Comparison of ENCODE assay signal across 16 mouse cellular contexts in the genomic region with DNA sequence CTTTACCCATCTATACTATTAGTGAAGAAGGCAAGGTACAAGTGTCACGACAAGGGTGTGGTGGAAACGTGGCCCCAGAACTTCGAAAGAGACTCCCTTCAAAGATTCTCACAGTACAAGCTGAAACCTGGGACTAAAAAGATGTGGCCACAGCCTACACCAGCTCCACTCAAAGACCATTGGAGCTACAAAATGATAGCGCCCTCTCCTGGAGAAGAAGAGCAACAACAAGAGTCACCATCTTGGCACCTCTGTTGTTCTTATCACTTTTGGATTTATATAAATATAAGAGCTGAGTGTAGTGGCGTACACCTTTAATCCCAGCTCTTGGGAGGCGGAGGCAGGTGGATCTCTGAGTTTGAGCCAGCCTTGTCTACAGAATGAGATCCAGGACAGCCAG. TPM values are rescaled to one million over a fixed set of nuclear protein-coding genes. Genes with fewer than 3 reads are reported as not detected.
DNase-seq lines count a peak whose midpoint lies in the region; ATAC-seq and TF ChIP-seq lines count a peak whose summit lies in the region.
"Had no signal": no experiment of that assay in that cellular context is flagged by ENCODE, and none has a peak within 500 bp of the region (broad histone marks: within the 10 kb centered on the region; RNA-seq: fewer than 3 reads in every experiment).

No protein-coding gene starts in this region.

- no peak overlapping the region for H3K4me3 ChIP-seq in kidney, postnatal 0 days (replicated peaks; ENCODE audit: low read depth, low read length)
- H3K4me3 ChIP-seq in ES-Bruce4 (ENCODE audit: low read depth, low read length) = no peak overlapping the region
- H3K4me3 ChIP-seq: kidney, embryonic 15.5 days; limb, embryonic 15.5 days; megakaryocyte, embryonic 14.5 days; neural tube, embryonic 13.5 days had no signal

- no peak for TF ChIP-seq POLR2A in ES-Bruce4 (IDR thresholded peaks at IDR 0.05; ENCODE audit: insufficient read depth, low read length)

- no peak overlapping the region for H3K27ac ChIP-seq in kidney, postnatal 0 days
- no peak overlapping the region for H3K27ac ChIP-seq in ES-Bruce4 (ENCODE audit: insufficient read depth, low read length)
- H3K27ac ChIP-seq: kidney, embryonic 15.5 days; limb, embryonic 15.5 days; neural tube, embryonic 13.5 days had no signal

- H3K4me2 ChIP-seq in kidney, postnatal 0 days (ENCODE audit: low read length) = no peak overlapping the region
- H3K4me2 ChIP-seq: kidney, embryonic 15.5 days; limb, embryonic 15.5 days; neural tube, embryonic 13.5 days had no signal

- H3K9ac ChIP-seq in kidney, postnatal 0 days (ENCODE audit: low read depth, low read length) = no peak overlapping the region
- no peak overlapping the region for H3K9ac ChIP-seq in ES-Bruce4 (ENCODE audit: low read depth, poor library complexity, severe bottlenecking)
- H3K9ac ChIP-seq: kidney, embryonic 15.5 days; limb, embryonic 15.5 days; neural tube, embryonic 13.5 days had no signal

- TF ChIP-seq EP300 in ES-Bruce4 (IDR thresholded peaks at IDR 0.05; ENCODE audit: insufficient read depth, low read depth, low read length) = no peak

- TF ChIP-seq CTCF in kidney, postnatal 0 days (IDR thresholded peaks at IDR 0.05; ENCODE audit: low read depth) = peak; percentile 66
- peak; percentile 7 for TF ChIP-seq CTCF in ES-Bruce4 (IDR thresholded peaks at IDR 0.05; ENCODE audit: low read depth, low read length)

- H3K36me3 ChIP-seq in kidney, postnatal 0 days (ENCODE audit: insufficient read depth, low read length) = no peaks in the 10 kb centered on the region
- no peaks in the 10 kb centered on the region for H3K36me3 ChIP-seq in ES-Bruce4 (ENCODE audit: control insufficient read depth, insufficient read depth, low read length, poor library complexity, severe bottlenecking)
- H3K36me3 ChIP-seq: kidney, embryonic 15.5 days; limb, embryonic 15.5 days; neural tube, embryonic 13.5 days had no signal

- 66% methylated on average over 6 of the region's 6 CpGs for WGBS in kidney, postnatal 0 days

- ATAC-seq in kidney, postnatal 0 days (replicated peaks; ENCODE audit: low FRiP score, low read depth) = no peak
- peak; percentile 54; the same call in 1 of the 2 replicates for ATAC-seq in megakaryocyte, adult 5-6 weeks (ENCODE audit: poor library complexity, severe bottlenecking)

- no peaks in the 10 kb centered on the region for H3K27me3 ChIP-seq in kidney, postnatal 0 days (ENCODE audit: insufficient read depth, low read length)
- H3K27me3 ChIP-seq in ES-Bruce4 (ENCODE audit: control insufficient read depth, insufficient read depth, low read length, poor library complexity, severe bottlenecking) = no peaks in the 10 kb centered on the region
- H3K27me3 ChIP-seq: limb, embryonic 15.5 days; neural tube, embryonic 13.5 days had no signal

- peak; percentile 57 for DNase-seq in kidney, postnatal 0 days (ENCODE audit: low spot score)
- DNase-seq in kidney, postnatal 10 days = no peak
- peak; percentile 31 for DNase-seq in MEL-GATA-1-ER (ENCODE audit: extremely low read depth, low read depth)
- no peak for DNase-seq in layer of hippocampus, postnatal 14 days (ENCODE audit: low spot score in 2 of 2)
- no peak for DNase-seq in gastrocnemius, adult 8-10 months (ENCODE audit: low spot score in 2 of 2)
- DNase-seq: cerebellum, postnatal 25 days; gastrocnemius, postnatal 25 days; layer of hippocampus, postnatal 36 days; thymus, postnatal 4 days had no signal

- H3K4me1 ChIP-seq in kidney, postnatal 0 days (replicated peaks; ENCODE audit: insufficient read depth, low read length) = no peaks in the 10 kb centered on the region
- no peaks in the 10 kb centered on the region for H3K4me1 ChIP-seq in ES-Bruce4 (ENCODE audit: control insufficient read depth, insufficient read depth, low read length)
- H3K4me1 ChIP-seq: limb, embryonic 15.5 days; neural tube, embryonic 13.5 days had no signal

- no peaks in the 10 kb centered on the region for H3K9me3 ChIP-seq in kidney, postnatal 0 days (replicated peaks; ENCODE audit: low read length)
- peaks cover 3% of the 10 kb centered on the region; the same call in 1 of the 2 replicates for H3K9me3 ChIP-seq in ES-Bruce4 (replicated peaks; ENCODE audit: control insufficient read depth, insufficient read depth, low read length, poor library complexity, severe bottlenecking)
- H3K9me3 ChIP-seq: kidney, embryonic 15.5 days; limb, embryonic 15.5 days; megakaryocyte, embryonic 14.5 days; neural tube, embryonic 13.5 days had no signal

RNA-seq across cellular contexts. Expression of gene Gm14214, which starts 14.0 kb away (rescaled TPM):
- not detected in 2 replicates for polyA plus RNA-seq in kidney, postnatal 0 days (2015; fragmentation: Nextera tagmentation; extraction: Ambion mirVana)
- polyA plus RNA-seq in ES-Bruce4 (2011; ENCODE audit: insufficient read depth, insufficient read length, low read depth, missing spikeins) = 1.2 and 1.4 TPM in 2 replicates
- not detected in 2 replicates for total RNA-seq in megakaryocyte, adult 5-6 weeks (2015)
- not detected in 2 replicates for total RNA-seq in megakaryocyte, adult 5-6 weeks (2017)
- not detected for total RNA-seq in layer of hippocampus, postnatal 14 days (2021)
- total RNA-seq in gastrocnemius, adult 8-10 months (2022) = not detected
- total RNA-seq: gastrocnemius, postnatal 25 days; hematopoietic stem cell, adult 5-6 weeks; layer of hippocampus, postnatal 36 days had no signal
- polyA plus RNA-seq: kidney, embryonic 15.5 days; limb, embryonic 15.5 days; neural tube, embryonic 13.5 days had no signal

RNA-seq across cellular contexts. Expression of gene Raly, which starts 35.1 kb away (rescaled TPM):
- polyA plus RNA-seq in kidney, postnatal 0 days (2015; fragmentation: Nextera tagmentation; extraction: Ambion mirVana) = 31.6 and 33.7 TPM in 2 replicates
- 228 and 241 TPM in 2 replicates for polyA plus RNA-seq in ES-Bruce4 (2011; ENCODE audit: insufficient read depth, insufficient read length, low read depth, missing spikeins)
- total RNA-seq in megakaryocyte, adult 5-6 weeks (2015) = 86.8 and 92.8 TPM in 2 replicates
- 164 and 176 TPM in 2 replicates for total RNA-seq in megakaryocyte, adult 5-6 weeks (2017)
- total RNA-seq in layer of hippocampus, postnatal 14 days (2021) = 10 to 100 TPM; 78.6 to 81.5 TPM
- 10 to 100 TPM; 54.8 to 69.4 (median 58.4) TPM for total RNA-seq in gastrocnemius, adult 8-10 months (2022)

RNA-seq across cellular contexts. Expression of gene a, which starts 35.4 kb away (rescaled TPM):
- 0.42 and 1.1 TPM in 2 replicates for polyA plus RNA-seq in kidney, postnatal 0 days (2015; fragmentation: Nextera tagmentation; extraction: Ambion mirVana)
- not detected in 2 replicates for polyA plus RNA-seq in ES-Bruce4 (2011; ENCODE audit: insufficient read depth, insufficient read length, low read depth, missing spikeins)
- total RNA-seq in megakaryocyte, adult 5-6 weeks (2015) = 0.39 TPM in 1 of 2 replicates, not detected in the other
- not detected in 2 replicates for total RNA-seq in megakaryocyte, adult 5-6 weeks (2017)
- total RNA-seq in layer of hippocampus, postnatal 14 days (2021) = under 1 TPM in 1 of 2 experiments, not detected in 1; 0.78 TPM
- total RNA-seq in gastrocnemius, adult 8-10 months (2022) = not detected
- total RNA-seq: gastrocnemius, postnatal 25 days; hematopoietic stem cell, adult 5-6 weeks; layer of hippocampus, postnatal 36 days had no signal
- polyA plus RNA-seq: neural tube, embryonic 13.5 days had no signal

Comparison
In these comparisons a context has a peak if more than half of its experiments do, and no peak if none do; other contexts are left out.
1. DNase-seq: peak in kidney, postnatal 0 days (single experiment) and MEL-GATA-1-ER (single experiment); none in kidney, postnatal 10 days (single experiment), layer of hippocampus, postnatal 14 days (0 of 2) and gastrocnemius, adult 8-10 months (0 of 2).